Mouse (Mus musculus): Measurements from ENCODE around the gene Ctso.

Gene Ctso

DNA sequence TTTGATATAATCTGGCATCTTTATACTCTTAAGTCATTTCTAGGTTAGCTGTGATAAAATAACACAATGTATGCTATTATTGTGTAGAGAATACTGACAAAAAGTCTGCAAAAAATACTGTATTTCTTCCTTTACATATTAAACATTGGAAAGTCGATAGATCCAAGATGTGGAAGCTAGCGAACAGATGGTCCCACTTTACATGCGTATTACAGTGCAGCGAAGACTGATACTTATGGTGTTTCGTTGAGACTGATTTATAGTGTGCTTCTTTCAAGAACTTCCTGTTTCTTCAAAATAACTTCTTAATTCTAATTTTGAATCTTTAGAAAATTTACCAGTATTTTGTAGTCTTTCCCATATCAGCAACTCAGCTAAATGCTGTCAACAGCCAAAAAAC, 25.1 kb downstream of the Ctso start:
- DNase-seq (ENCODE audit: low read depth, low spot score) = peak; percentile 17

DNA sequence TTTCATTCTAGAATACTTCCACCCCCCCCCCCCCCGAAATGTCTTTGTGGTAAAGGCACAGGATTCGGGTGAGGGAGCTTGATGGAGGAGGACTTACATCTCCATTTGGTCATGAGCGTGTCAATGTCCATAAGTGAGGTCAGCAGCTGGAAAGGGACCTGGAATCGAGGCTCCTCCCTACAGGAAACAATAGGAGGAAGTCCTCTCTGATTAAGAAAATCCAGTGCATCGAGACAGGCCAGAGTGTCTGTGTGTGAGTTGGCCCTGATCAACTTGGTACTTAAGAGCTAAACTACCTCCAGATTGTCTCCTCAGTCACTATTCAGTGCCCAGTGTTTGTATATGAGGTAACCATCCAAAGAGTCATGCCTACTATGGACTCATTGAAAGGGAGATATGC, 28.9 kb downstream of the Ctso start:
- no peak for DNase-seq (ENCODE audit: low read depth, low spot score)

DNA sequence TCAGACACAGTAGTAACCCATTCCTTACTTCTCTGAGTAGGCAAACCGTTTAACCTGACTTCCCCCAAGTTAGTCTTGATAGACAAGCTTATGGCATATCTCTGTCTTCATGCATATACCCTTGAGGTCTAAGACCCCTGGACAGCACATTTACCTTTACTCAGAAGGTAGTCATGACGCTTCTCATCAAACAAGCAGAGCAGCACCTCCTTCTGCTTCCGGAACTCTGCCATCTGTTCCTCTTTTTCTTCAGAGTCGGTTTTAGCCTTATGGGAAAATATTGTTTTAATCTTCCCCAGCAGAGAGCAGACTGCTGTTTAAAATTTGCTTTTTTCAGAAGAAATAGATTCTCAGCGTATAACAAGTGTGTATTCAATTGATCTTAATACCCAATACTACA, 31.4 kb downstream of the Ctso start:
- DNase-seq (ENCODE audit: low read depth, low spot score) = peak; percentile 23

DNA sequence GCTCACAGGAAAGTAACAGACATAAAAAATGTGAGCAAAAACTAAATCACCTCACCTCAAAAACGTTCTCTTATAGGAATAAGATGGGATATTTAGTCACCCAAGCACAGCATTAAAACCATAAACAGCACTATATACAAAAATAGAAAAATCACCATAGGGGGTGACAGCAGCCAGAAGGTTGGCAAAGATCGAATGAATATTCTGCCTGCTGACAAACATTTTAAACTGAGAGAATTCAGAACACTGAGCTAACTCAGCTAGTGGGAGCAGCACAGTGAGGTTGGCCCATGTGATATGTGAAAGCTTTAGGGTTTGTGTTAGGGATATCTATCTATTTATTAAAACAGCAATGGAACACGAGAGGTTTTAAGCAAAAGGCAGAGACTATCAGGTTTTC, 32.2 kb downstream of the Ctso start:
- no peak for DNase-seq (ENCODE audit: low read depth, low spot score)

DNA sequence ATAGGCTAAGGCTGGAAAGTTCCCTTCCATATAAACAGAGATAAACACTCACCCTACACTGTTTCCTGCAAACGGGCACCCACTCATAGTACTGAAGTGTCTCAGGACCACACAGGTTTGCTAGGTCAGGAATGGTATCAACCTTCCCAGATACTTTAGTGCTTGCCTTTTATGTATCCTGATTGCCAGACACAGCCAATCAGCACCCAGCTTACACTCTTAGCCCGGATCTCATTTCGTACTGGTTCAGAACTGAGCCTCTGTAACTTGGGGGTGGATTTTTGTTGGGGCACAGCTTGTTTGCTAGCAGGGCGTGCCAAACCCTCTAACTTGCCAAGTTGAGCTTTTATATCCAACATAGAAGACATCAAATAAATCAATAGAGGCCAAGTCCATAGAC, 43.2 kb downstream of the Ctso start:
- no peak for DNase-seq (ENCODE audit: low read depth, low spot score)

DNA sequence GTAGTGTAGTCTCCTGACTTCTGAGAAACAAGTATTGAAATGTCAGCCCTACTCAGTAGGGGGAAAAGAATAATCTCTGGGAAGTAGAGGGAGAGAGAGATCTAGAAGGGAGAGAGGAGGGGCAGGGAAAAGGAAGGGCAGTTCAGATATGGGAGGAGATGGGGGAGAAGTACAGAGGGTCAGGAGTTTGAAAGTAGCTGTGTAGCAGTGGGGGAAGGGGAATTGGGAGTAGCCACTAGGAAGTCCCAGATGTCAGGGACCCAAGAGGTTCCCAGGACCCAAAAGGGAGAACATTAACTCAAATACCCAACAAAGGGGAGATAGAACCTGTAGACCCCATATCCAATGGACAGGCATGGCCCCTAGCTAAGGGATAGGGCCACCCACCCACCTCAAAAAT, 43.7 kb downstream of the Ctso start, which contains the start of gene Tdo2:
Gene Tdo2, minus strand, starts transcription at position 101 of the 400 bp plus-strand sequence.
- no peak for DNase-seq (ENCODE audit: low read depth, low spot score)

DNA sequence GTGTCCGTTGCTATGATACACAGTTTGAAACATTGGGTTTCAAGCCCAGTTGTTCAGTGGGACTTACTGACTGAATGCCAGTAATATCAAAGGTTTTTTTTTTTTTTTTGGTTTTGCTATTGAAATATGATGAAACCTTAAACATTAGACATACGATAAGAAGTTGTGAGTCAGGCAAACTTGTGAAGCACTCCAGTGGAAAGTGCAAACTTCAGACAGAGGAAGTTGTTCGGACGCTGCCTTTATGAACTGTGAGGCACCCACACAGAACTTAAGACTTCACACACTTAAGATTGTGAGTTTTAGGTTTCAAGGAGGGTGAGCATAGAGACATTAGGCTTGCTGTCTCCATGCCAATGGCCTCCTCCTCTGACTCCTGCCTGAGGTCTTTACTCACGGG, 49.2 kb downstream of the Ctso start:
- DNase-seq (ENCODE audit: low read depth, low spot score) = no peak

DNA sequence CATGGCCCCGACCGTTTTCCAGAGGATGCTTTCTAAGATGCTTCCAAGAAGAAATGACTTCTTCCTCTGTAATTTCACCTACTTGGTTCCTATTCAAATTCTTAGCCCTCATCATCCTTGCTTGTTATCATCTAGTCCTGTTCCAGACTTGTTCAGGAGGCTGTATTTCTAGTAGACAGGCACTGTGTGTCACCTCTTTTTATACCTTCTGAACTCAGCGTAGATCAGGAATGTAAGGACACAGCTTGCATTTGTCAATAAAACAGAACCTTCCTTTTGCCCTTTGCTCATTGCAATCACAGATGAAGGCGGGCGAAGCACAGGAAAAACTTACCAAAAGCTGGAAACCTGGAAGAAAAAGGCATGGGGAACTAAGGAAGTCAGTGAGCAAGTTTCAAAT, 49.6 kb downstream of the Ctso start, which contains the start of gene Asic5:
Gene Asic5, plus strand, starts transcription at position 301 of the 400 bp plus-strand sequence.
- DNase-seq (ENCODE audit: low read depth, low spot score) = no peak

DNA sequence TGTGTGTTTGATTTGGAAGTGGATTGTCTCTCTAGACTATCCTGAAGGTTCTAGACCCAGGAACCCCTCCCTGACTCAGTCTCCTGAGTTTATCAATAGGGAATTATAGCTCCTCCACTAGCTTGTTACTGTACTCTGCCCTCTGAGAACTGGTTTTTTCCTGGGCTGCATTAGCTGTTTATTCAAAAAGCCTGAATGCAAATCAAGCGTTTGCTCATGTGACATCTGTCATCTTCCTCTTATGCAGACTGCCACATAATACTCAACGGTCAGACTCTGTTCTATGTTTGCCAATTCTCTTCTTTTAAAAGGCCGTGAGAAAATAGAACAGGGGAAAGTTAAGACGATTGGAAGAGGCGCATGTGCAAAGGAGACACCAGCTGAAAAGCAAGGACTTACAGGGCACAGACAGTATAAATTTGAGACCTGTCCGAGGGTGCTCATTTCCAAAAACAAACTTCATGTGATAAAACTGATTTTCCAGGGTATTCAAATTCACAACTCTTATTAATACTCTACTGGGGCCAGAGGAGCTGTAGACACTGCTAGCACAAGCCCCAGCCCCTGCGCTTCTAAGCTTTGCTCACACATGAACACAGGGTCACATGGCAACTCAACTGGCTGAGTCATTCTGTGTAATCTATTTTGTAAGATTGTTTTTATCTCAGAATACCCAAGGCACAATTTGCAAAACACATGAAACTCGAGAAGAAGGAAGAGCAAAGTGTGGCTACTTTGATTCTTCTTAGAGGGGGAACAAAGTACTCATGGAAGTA, 50.9 kb downstream of the Ctso start:
- DNase-seq (ENCODE audit: low read depth, low spot score) = no peak

DNA sequence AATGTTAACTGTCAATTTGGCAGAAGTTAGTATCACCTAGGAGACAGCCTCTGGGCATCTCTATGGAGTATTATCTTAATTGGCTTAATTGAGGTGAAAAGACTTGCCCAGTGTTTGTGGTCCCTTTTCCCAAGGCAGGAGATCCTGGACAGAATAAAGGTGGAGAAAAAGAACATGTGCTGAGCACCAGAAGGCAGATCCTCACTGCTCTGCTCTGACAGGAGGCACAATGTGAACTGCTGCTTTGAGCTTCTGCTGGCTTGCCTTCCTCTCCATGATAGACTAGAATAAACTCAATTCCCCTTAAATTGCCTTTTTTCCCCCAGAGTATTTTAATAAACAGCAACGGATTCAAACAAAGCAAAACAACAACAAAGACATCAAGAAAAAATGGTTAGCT, 52.7 kb downstream of the Ctso start:
- DNase-seq (ENCODE audit: low read depth, low spot score) = no peak

DNA sequence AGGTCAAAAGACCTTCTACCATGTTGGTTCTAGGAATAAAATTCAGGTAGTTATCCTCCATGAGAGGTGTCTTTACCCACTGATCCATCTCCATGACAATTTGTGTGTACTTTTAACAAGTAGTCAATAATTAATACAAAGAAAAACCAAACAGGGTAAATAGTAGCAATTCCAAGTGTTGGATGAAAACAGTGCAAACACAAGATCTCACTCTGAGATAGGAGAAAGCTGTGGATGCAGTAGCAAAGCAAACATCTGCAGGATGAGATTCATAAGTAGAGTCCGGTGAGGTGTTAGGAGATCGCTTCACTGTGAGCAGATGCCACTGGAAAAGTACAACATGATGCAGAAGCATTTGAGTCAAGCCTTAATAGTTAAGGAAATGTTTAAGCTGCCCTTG, 53.7 kb downstream of the Ctso start:
- no peak for DNase-seq (ENCODE audit: low read depth, low spot score)

DNA sequence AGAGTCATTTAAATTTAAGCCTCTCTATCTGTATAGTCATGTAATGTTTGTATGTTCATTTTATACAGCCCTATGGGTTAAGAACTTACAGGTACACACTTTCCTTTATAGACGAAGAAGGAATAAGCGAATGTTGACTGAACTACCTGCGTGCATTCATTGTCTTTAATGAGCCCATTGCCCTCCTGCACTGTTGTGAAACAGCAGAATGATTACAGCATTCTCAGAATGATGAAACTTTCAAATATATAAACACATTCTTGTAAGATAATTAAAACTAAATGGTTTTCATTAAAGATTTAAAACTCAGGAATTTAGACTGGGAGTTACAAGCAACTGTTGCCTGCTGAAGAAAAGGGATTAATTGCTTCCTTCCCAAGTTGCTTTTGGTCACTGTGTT, 55.2 kb downstream of the Ctso start:
- DNase-seq (ENCODE audit: low read depth, low spot score) = no peak

DNA sequence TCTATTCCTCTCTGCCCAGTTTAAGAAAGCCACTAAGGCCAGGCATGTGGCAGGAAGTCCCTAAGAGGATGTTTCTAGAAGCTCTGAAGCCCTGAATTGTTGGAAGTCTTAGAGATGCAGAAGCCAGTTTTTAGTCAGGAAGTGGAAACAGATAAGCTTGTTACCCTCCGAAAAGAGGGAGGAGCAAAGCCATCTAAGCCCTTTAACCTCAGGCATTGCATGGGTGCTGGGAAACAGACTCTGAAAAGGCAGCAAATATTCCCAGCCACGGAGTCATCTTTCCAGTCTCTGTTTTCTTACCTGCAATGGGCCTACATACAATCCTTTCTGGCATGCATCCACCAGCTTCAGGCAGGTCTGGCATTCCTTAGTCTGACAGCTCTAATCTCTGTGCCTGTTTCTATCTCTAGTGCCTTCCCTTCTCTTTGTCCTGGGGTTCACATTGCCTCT, 57.3 kb downstream of the Ctso start:
- no peak for DNase-seq (ENCODE audit: low read depth, low spot score)

DNA sequence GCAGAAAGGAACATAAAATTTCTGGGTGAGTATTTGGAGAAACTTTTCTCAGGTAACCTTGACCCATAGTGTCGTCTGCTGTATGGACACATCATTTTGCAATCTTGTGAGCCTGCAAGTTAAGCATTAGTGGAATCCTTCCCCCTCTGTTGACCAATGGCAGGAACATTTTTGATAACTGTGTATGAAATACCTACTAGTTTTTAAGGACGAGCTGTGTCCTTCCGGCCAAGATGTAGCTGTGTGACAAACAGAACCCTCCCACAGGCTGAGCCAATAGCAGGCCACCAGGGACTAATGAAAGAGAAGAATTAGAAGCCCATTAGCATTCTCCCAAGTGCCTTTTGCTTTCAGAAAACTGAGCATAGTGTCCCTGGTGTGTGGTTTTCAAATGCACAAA, 58.1 kb downstream of the Ctso start:
- DNase-seq (ENCODE audit: low read depth, low spot score) = no peak

DNA sequence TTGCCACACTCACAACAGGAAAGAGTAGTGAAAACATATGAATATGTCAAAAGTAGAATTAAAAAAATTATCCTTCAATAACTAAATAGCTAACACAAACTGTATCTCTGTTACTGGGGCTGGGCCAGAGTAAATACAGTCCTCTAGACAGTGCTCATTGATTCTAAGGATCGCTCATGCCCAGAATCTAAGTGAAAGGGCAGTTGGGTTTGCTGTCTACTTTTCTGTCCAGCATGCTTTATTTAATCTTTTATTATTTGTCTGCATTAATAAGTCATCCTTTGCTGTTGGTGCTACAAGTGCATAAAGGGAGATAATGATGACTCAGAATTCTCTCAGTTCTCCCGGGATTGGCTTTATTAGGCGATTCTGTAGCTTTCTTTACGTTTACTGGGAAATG, 63.0 kb downstream of the Ctso start:
- DNase-seq (ENCODE audit: low read depth, low spot score) = no peak

DNA sequence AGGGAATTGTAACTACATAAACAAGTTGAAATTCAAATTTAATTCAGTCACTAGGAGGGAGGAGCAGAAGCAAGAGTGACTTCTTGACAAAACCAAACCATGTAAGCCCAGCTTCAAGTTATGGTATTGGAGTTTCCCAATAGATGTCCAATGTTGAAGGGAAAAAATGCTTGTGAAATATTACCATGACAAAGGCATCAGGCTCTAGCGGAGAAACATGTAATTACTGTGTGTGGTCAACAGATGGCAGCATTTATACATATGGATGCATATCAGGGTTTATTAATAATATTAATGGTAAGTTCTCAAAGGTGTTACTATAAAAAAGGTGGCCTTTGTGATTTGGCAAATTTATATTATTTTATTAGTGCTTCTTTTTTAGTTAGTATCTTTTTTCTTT, 63.6 kb downstream of the Ctso start:
- DNase-seq (ENCODE audit: low read depth, low spot score) = no peak
